Mouse (Mus musculus): ENCODE measurements at regions not wholly inside any gene's neighbourhood (a gene's known extent, or its start where the extent isn't known, plus 50 kb on each side); places are given as distances from the start of the nearest gene placed in this dataset.

- no peak for TF ChIP-seq CTCF (IDR thresholded peaks at IDR 0.05; ENCODE audit: low read depth)
- no peak for TF ChIP-seq EP300 (IDR thresholded peaks at IDR 0.05; ENCODE audit: low read depth)
Measured at GRCm38 (mm10) chr2:116973441-116973840, 95.0 kb downstream of the Tmco5 start.
